Mouse (Mus musculus): ENCODE measurements around the gene Dact2. TPM values are rescaled to one million over a fixed set of nuclear protein-coding genes. Genes with fewer than 3 reads are reported as not detected.

Gene Dact2
- total and polyA plus RNA-seq, 3 experiments = not detected

- Histone ChIP-seq H3K4me3 (replicated peaks in 1 of 3; ENCODE audit: low read depth in 2 of 3, low read length in 2 of 3, poor library complexity in 1 of 3) (no peak overlapping the region), H3K4me2 (ENCODE audit: insufficient read depth, low read depth, poor library complexity, severe bottlenecking) (no peak overlapping the region), H3K36me3 (replicated peaks in 1 of 2; ENCODE audit: control insufficient read depth in 1 of 2, insufficient read depth in 1 of 2, low read length in 1 of 2) (no peaks in the 10 kb centered on the region), H3K9ac (ENCODE audit: insufficient read depth, low read depth) (no peak overlapping the region), H3K9me3 (replicated peaks; ENCODE audit: low read length) (no peaks in the 10 kb centered on the region), H3K79me2 (replicated peaks; ENCODE audit: control insufficient read depth, extremely low read depth, insufficient read depth, poor library complexity, severe bottlenecking) (no peaks in the 10 kb centered on the region), H3K27ac (ENCODE audit: insufficient read depth, low read depth) (no peak overlapping the region), H3K4me1 (ENCODE audit: control insufficient read depth in 1 of 2, insufficient read depth in 2 of 2) (peaks cover 10 to 37% of the 10 kb centered on the region in 2 experiments; a peak in 3 of 4 replicates), H3K27me3 (replicated peaks) (no peaks in the 10 kb centered on the region)
- no peak for TF ChIP-seq NELFE (IDR thresholded peaks at IDR 0.05; ENCODE audit: low read depth, low read length)
- TF ChIP-seq POLR2AphosphoS2 (IDR thresholded peaks at IDR 0.05; ENCODE audit: low read depth, low read length) = no peak
- no peak for TF ChIP-seq ELF1 (IDR thresholded peaks at IDR 0.05; ENCODE audit: low read depth, low read length)
- no peak for TF ChIP-seq MXI1 (IDR thresholded peaks at IDR 0.05; ENCODE audit: low read depth, low read length)
- TF ChIP-seq MAFK (IDR thresholded peaks at IDR 0.05; ENCODE audit: insufficient replicate concordance, low read length) = no peak
- no peak for TF ChIP-seq HCFC1 (IDR thresholded peaks at IDR 0.05; ENCODE audit: low read depth, low read length)
- no peak for TF ChIP-seq USF1 (IDR thresholded peaks at IDR 0.05; ENCODE audit: low read depth, low read length)
- no peak for TF ChIP-seq TBP (conservative IDR thresholded peaks at IDR 0.05; ENCODE audit: low read depth, low read length)
- TF ChIP-seq RAD21 (IDR thresholded peaks at IDR 0.05; ENCODE audit: low read depth, low read length) = no peak
- TF ChIP-seq CTCF (conservative IDR thresholded peaks at IDR 0.05 in 1 of 2, IDR thresholded peaks at IDR 0.05 in 1 of 2; ENCODE audit: low read depth in 2 of 2, low read length in 2 of 2) = no peak
- no peak for TF ChIP-seq ZKSCAN1 (IDR thresholded peaks at IDR 0.05; ENCODE audit: borderline replicate concordance, low read depth, low read length)
- no peak for TF ChIP-seq GABPA (IDR thresholded peaks at IDR 0.05; ENCODE audit: insufficient replicate concordance, low read depth, low read length)
- TF ChIP-seq JUN (IDR thresholded peaks at IDR 0.05; ENCODE audit: insufficient read depth, low read depth, low read length) = no peak
- DNase-seq (ENCODE audit: extremely low read depth) = no peak
- dilution Hi-C loops (cut with MboI; ENCODE audit: extremely low pct_ligation_motif_present, extremely low pct_unique_long_range_greater_than_20kb, low sequenced_read_pairs) = no loop called here
- in situ Hi-C loops (cut with MboI; ENCODE audit: low pct_ligation_motif_present, low pct_unique_long_range_greater_than_20kb, low sequenced_read_pairs) = no loop called here
Observed at GRCm38 (mm10) chr17:14165332-14165876, 38.7 kb downstream of the Dact2 start.

GRCm38 (mm10) chr17:14160846-14161245 is 43.3 kb downstream of the Dact2 start:
- no peak for TF ChIP-seq GABPA (IDR thresholded peaks at IDR 0.05; ENCODE audit: insufficient replicate concordance, low read depth, low read length)
- TF ChIP-seq ELF1 (IDR thresholded peaks at IDR 0.05; ENCODE audit: low read depth, low read length) = no peak
- no peak for TF ChIP-seq TBP (conservative IDR thresholded peaks at IDR 0.05; ENCODE audit: low read depth, low read length)
- TF ChIP-seq ZNF384 (IDR thresholded peaks at IDR 0.05; ENCODE audit: low read depth, low read length) = no peak
- no peak for TF ChIP-seq JUND (conservative IDR thresholded peaks at IDR 0.05; ENCODE audit: low read depth, low read length)
- no peak for TF ChIP-seq CTCF (conservative IDR thresholded peaks at IDR 0.05 in 1 of 2, IDR thresholded peaks at IDR 0.05 in 1 of 2; ENCODE audit: low read depth in 2 of 2, low read length in 2 of 2)
- no peak for TF ChIP-seq NRF1 (IDR thresholded peaks at IDR 0.05; ENCODE audit: low read depth, low read length)
- TF ChIP-seq MAFK (IDR thresholded peaks at IDR 0.05; ENCODE audit: insufficient replicate concordance, low read length) = no peak
- TF ChIP-seq CHD1 (IDR thresholded peaks at IDR 0.05; ENCODE audit: low read depth, low read length) = no peak
- TF ChIP-seq CHD2 (IDR thresholded peaks at IDR 0.05; ENCODE audit: low read length) = no peak
- TF ChIP-seq BHLHE40 (IDR thresholded peaks at IDR 0.05; ENCODE audit: low read depth, low read length) = no peak
- no peak for TF ChIP-seq MAX (IDR thresholded peaks at IDR 0.05; ENCODE audit: low read length)
- no peak for TF ChIP-seq POLR2A (IDR thresholded peaks at IDR 0.05; ENCODE audit: low read depth, low read length)
- TF ChIP-seq JUN (IDR thresholded peaks at IDR 0.05; ENCODE audit: insufficient read depth, low read depth, low read length) = no peak
- TF ChIP-seq MXI1 (IDR thresholded peaks at IDR 0.05; ENCODE audit: low read depth, low read length) = no peak
- no peak for TF ChIP-seq MEF2A (IDR thresholded peaks at IDR 0.05; ENCODE audit: borderline replicate concordance, low read depth, low read length)
- TF ChIP-seq USF1 (IDR thresholded peaks at IDR 0.05; ENCODE audit: low read depth, low read length) = no peak
- Histone ChIP-seq H3K9me3 (replicated peaks; ENCODE audit: low read length) (no peaks in the 10 kb centered on the region), H3K4me3 (replicated peaks in 1 of 3; ENCODE audit: low read depth in 2 of 3, low read length in 2 of 3, poor library complexity in 1 of 3) (no peak overlapping the region), H3K4me1 (ENCODE audit: control insufficient read depth in 1 of 2, insufficient read depth in 2 of 2) (peaks cover 0 to 36% of the 10 kb centered on the region in 2 experiments; a peak in 3 of 4 replicates), H3K27me3 (replicated peaks) (peaks cover 9% of the 10 kb centered on the region), H3K27ac (ENCODE audit: insufficient read depth, low read depth) (no peak overlapping the region), H3K9ac (ENCODE audit: insufficient read depth, low read depth) (no peak overlapping the region), H3K36me3 (replicated peaks in 1 of 2; ENCODE audit: control insufficient read depth in 1 of 2, insufficient read depth in 1 of 2, low read length in 1 of 2) (no peaks in the 10 kb centered on the region), H3K4me2 (ENCODE audit: insufficient read depth, low read depth, poor library complexity, severe bottlenecking) (no peak overlapping the region), H3K79me2 (replicated peaks; ENCODE audit: control insufficient read depth, extremely low read depth, insufficient read depth, poor library complexity, severe bottlenecking) (no peaks in the 10 kb centered on the region)
- in situ Hi-C loops (cut with MboI; ENCODE audit: low pct_ligation_motif_present, low pct_unique_long_range_greater_than_20kb, low sequenced_read_pairs) (no loop called here), dilution Hi-C loops (cut with MboI; ENCODE audit: extremely low pct_ligation_motif_present, extremely low pct_unique_long_range_greater_than_20kb, low sequenced_read_pairs) (no loop called here)
- DNase-seq (ENCODE audit: extremely low read depth) = no peak

Data from CH12.LX (cell line).